Mouse (Mus musculus) heart, postnatal 0 days (tissue): ENCODE results near the gene Lman1l.

ENCODE experiments used
- CTCF ChIP-seq: IDR thresholded peaks from 2 replicates; pipeline ENCODE4 v1.5.1; 2016; ENCODE audit warnings: antibody characterized with exemption, control low read depth, low read depth
- EP300 ChIP-seq: IDR thresholded peaks from 2 replicates; pipeline ENCODE4 v1.6.1; 2016; ENCODE audit warnings: antibody characterized with exemption, low read depth

DNA sequence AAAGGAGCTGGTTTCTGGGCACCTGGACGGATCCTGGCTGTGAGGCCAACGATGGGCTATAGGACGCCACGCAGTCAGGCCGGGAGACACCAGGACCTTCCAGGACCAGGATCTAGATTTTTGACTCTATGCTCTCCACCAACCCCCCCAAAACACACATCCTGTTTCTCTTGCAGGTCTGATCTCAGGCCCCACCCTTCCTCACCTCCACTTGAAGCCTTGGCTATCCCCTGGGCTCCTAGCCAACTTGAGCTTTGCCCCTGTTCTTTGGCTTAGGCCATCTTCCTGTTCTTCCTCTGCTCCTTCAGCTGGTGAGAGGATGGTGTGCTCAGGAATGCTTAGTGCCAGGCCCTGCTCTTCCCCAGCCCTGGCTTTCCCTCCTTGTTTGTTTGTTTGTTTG lies at the start of gene Lman1l:
- TF ChIP-seq CTCF (no peak), EP300 (no peak)
